Mouse (Mus musculus) CH12.LX (cell line): ENCODE results near the gene Tspan5. TPM values are rescaled to one million over a fixed set of nuclear protein-coding genes. Genes with fewer than 3 reads are reported as not detected.

Experiments used
- DNase-seq: peaks from one replicate; pipeline ENCODE4 v3.0.0-alpha.2; 2013; ENCODE audit errors: extremely low read depth
- H3K27ac ChIP-seq: 2 replicates; pipeline ENCODE4 v1.5.1; 2012; ENCODE audit warnings: low read depth, mild to moderate bottlenecking, control low read depth, moderate library complexity; ENCODE audit not compliant: insufficient read depth
- H3K27me3 ChIP-seq: replicated peaks from 2 replicates; pipeline ENCODE3; 2012; ENCODE audit warnings: inconsistent platforms
- H3K36me3 ChIP-seq, 2 experiments: replicated peaks in 1 of 2; 2 replicates each; pipeline versions ENCODE3 to v1.6.1; 2012; ENCODE audit warnings: inconsistent platforms in 1 of 2, low read length in 1 of 2, mild to moderate bottlenecking in 1 of 2, mixed read lengths in 1 of 2, moderate library complexity in 1 of 2; ENCODE audit not compliant: control insufficient read depth in 1 of 2, insufficient read depth in 1 of 2
- H3K4me1 ChIP-seq, 2 experiments: 2 replicates each; pipeline ENCODE4 v1.6.1; 2012; ENCODE audit warnings: inconsistent platforms in 1 of 2, moderate library complexity in 1 of 2; ENCODE audit not compliant: insufficient read depth in 2 of 2, control insufficient read depth in 1 of 2
- H3K4me2 ChIP-seq: 2 replicates; pipeline ENCODE4 v1.6.1; 2012; ENCODE audit warnings: low read depth, mild to moderate bottlenecking, control low read depth; ENCODE audit not compliant: poor library complexity, insufficient read depth, severe bottlenecking
- H3K4me3 ChIP-seq, 3 experiments: fragments of 150-350 bp in 1 of 3; sonication (generic) in 1 of 3; replicated peaks in 1 of 3; 2 replicates each; pipeline versions ENCODE3 to v1.5.1; 2011 to 2012; ENCODE audit warnings: low read depth in 2 of 3, low read length in 2 of 3, mild to moderate bottlenecking in 2 of 3, moderate library complexity in 2 of 3, control low read depth in 1 of 3, improper control_type of control experiment in 1 of 3, inconsistent platforms in 1 of 3, mixed read lengths in 1 of 3; ENCODE audit not compliant: poor library complexity in 1 of 3
- H3K79me2 ChIP-seq: replicated peaks from 2 replicates; pipeline ENCODE4 v1.6.1; 2012; ENCODE audit warnings: mild to moderate bottlenecking, moderate library complexity; ENCODE audit not compliant: control insufficient read depth, poor library complexity, insufficient read depth, severe bottlenecking; ENCODE audit errors: extremely low read depth
- H3K9ac ChIP-seq: 2 replicates; pipeline ENCODE4 v1.6.1; 2012; ENCODE audit warnings: low read depth, mild to moderate bottlenecking, control low read depth, moderate library complexity; ENCODE audit not compliant: insufficient read depth
- H3K9me3 ChIP-seq: replicated peaks from 2 replicates; pipeline ENCODE3; 2012; ENCODE audit warnings: low read length, inconsistent platforms, mixed read lengths
- BHLHE40 ChIP-seq: IDR thresholded peaks from 2 replicates; pipeline ENCODE4 v1.6.1; 2011; ENCODE audit warnings: mild to moderate bottlenecking, low read depth, low read length, improper control_type of control experiment
- CHD2 ChIP-seq: IDR thresholded peaks from 2 replicates; pipeline ENCODE4 v1.6.1; 2011; ENCODE audit warnings: low read length, improper control_type of control experiment
- E2F4 ChIP-seq: IDR thresholded peaks from 2 replicates; pipeline ENCODE4 v1.6.1; 2011; ENCODE audit warnings: low read depth, low read length, improper control_type of control experiment; ENCODE audit not compliant: insufficient replicate concordance
- ELF1 ChIP-seq: IDR thresholded peaks from 2 replicates; pipeline ENCODE4 v1.6.1; 2014; ENCODE audit warnings: low read depth, mild to moderate bottlenecking, inconsistent platforms, low read length, improper control_type of control experiment
- EP300 ChIP-seq: IDR thresholded peaks from 2 replicates; pipeline ENCODE4 v1.6.1; 2011; ENCODE audit warnings: low read length, improper control_type of control experiment
- ETS1 ChIP-seq: conservative IDR thresholded peaks from 2 replicates; pipeline ENCODE4 v1.6.1; 2012; ENCODE audit warnings: low read depth, mild to moderate bottlenecking, inconsistent platforms, low read length, improper control_type of control experiment, moderate library complexity
- HCFC1 ChIP-seq: IDR thresholded peaks from 2 replicates; pipeline ENCODE4 v1.6.1; 2012; ENCODE audit warnings: low read depth, mild to moderate bottlenecking, inconsistent platforms, low read length, improper control_type of control experiment
- IRF4 ChIP-seq: IDR thresholded peaks from 2 replicates; pipeline ENCODE4 v1.6.1; 2014; ENCODE audit warnings: low read depth, mild to moderate bottlenecking, inconsistent platforms, low read length, improper control_type of control experiment
- JUN ChIP-seq: IDR thresholded peaks from 2 replicates; pipeline ENCODE4 v1.6.1; 2011; ENCODE audit warnings: low read depth, mild to moderate bottlenecking, low read length, improper control_type of control experiment, moderate library complexity; ENCODE audit not compliant: insufficient read depth
- KAT2A ChIP-seq: IDR thresholded peaks from 2 replicates; pipeline ENCODE4 v1.6.1; 2012; ENCODE audit warnings: low read length, improper control_type of control experiment, inconsistent platforms; ENCODE audit not compliant: insufficient replicate concordance
- MAFK ChIP-seq: IDR thresholded peaks from 2 replicates; pipeline ENCODE4 v1.6.1; 2011; ENCODE audit warnings: low read length, improper control_type of control experiment; ENCODE audit not compliant: insufficient replicate concordance
- MAZ ChIP-seq: IDR thresholded peaks from 2 replicates; pipeline ENCODE4 v1.6.1; 2012; ENCODE audit warnings: low read depth, mild to moderate bottlenecking, inconsistent platforms, low read length, improper control_type of control experiment, moderate library complexity
- MEF2A ChIP-seq: IDR thresholded peaks from 2 replicates; pipeline ENCODE4 v1.6.1; 2014; ENCODE audit warnings: low read depth, mild to moderate bottlenecking, inconsistent platforms, low read length, improper control_type of control experiment, borderline replicate concordance
- MXI1 ChIP-seq: IDR thresholded peaks from 2 replicates; pipeline ENCODE4 v1.6.1; 2011; ENCODE audit warnings: mild to moderate bottlenecking, low read depth, low read length, improper control_type of control experiment
- MYC ChIP-seq: IDR thresholded peaks from 2 replicates; pipeline ENCODE4 v1.6.1; 2011; ENCODE audit warnings: low read depth, mild to moderate bottlenecking, improper control_type of control experiment, low read length
- PAX5 ChIP-seq: IDR thresholded peaks from 2 replicates; pipeline ENCODE4 v1.6.1; 2012; ENCODE audit warnings: low read length, inconsistent platforms, mixed read lengths
- POLR2A ChIP-seq: IDR thresholded peaks from 2 replicates; pipeline ENCODE4 v1.6.1; 2011; ENCODE audit warnings: low read depth, mild to moderate bottlenecking, improper control_type of control experiment, low read length
- POLR2AphosphoS2 ChIP-seq: IDR thresholded peaks from 2 replicates; pipeline ENCODE4 v1.6.1; 2011; ENCODE audit warnings: low read depth, low read length, improper control_type of control experiment
- RCOR1 ChIP-seq: conservative IDR thresholded peaks from 2 replicates; pipeline ENCODE4 v1.6.1; 2012; ENCODE audit warnings: low read depth, mild to moderate bottlenecking, inconsistent platforms, low read length, improper control_type of control experiment
- SIN3A ChIP-seq: IDR thresholded peaks from 2 replicates; pipeline ENCODE4 v1.6.1; 2012; ENCODE audit warnings: low read length, improper control_type of control experiment, inconsistent platforms
- SMC3 ChIP-seq: IDR thresholded peaks from 2 replicates; pipeline ENCODE4 v1.6.1; 2011; ENCODE audit warnings: low read depth, low read length, improper control_type of control experiment
- UBTF ChIP-seq: IDR thresholded peaks from 2 replicates; pipeline ENCODE4 v1.6.1; 2012; ENCODE audit warnings: low read depth, mild to moderate bottlenecking, inconsistent platforms, low read length, improper control_type of control experiment, moderate library complexity
- ZC3H11A ChIP-seq: IDR thresholded peaks from 2 replicates; pipeline ENCODE4 v1.6.1; 2012; ENCODE audit warnings: low read depth, mild to moderate bottlenecking, inconsistent platforms, low read length, improper control_type of control experiment
- ZKSCAN1 ChIP-seq: IDR thresholded peaks from 2 replicates; pipeline ENCODE4 v1.6.1; 2012; ENCODE audit warnings: low read depth, inconsistent platforms, low read length, improper control_type of control experiment, borderline replicate concordance
- ZNF384 ChIP-seq: IDR thresholded peaks from 2 replicates; pipeline ENCODE4 v1.6.1; 2012; ENCODE audit warnings: low read depth, low read length, improper control_type of control experiment, inconsistent platforms
- dilution Hi-C: fragments of 300-500 bp; cut with MboI; formaldehyde crosslinking; loops from 2 replicates; pipeline ENCODE4 v1.14.3; 2020; ENCODE audit warnings: low sequenced_read_pairs; ENCODE audit not compliant: extremely low pct_unique_long_range_greater_than_20kb, extremely low pct_ligation_motif_present
- in situ Hi-C: fragments of 300-500 bp; cut with MboI; formaldehyde crosslinking; loops from 3 replicates; pipeline ENCODE4 v1.14.3; 2019; ENCODE audit warnings: low sequenced_read_pairs, low pct_ligation_motif_present, low pct_unique_long_range_greater_than_20kb, mixed read lengths
- polyA plus RNA-seq: library from polyadenylated mRNA; unstranded; fragments of >175 nt; gene quantifications from 2 replicates; pipeline ENCODE4 v1.2.1, GENCODE M21; 2012; ENCODE audit warnings: low read depth; ENCODE audit not compliant: insufficient read length
- total RNA-seq, 2 experiments: library from RNA; depleted of rRNA; stranded (reverse); fragments of 300-350 nt in 1 of 2; fragments of >200 nt in 1 of 2; gene quantifications; 2 replicates each; pipeline ENCODE4 v1.2.3; 2012 to 2014

Tspan5 gene
- total and polyA plus RNA-seq, 3 experiments: 17.2 to 43.1 (median 25.9) TPM

- H3K9ac ChIP-seq: no peak overlapping the region
- in situ Hi-C loops: no loop called here
- no peaks in the 10 kb centered on the region for H3K36me3 ChIP-seq
- H3K79me2 ChIP-seq: no peaks in the 10 kb centered on the region
- H3K4me1 ChIP-seq: peaks cover 8 to 38% of the 10 kb centered on the region in 2 experiments
- no peak overlapping the region for H3K27ac ChIP-seq
- no peaks in the 10 kb centered on the region for H3K9me3 ChIP-seq
- H3K27me3 ChIP-seq: no peaks in the 10 kb centered on the region
- no peak overlapping the region for H3K4me3 ChIP-seq
- TF ChIP-seq SMC3: no peak
- no peak for TF ChIP-seq ZKSCAN1
- TF ChIP-seq MAFK: no peak
- no peak for TF ChIP-seq UBTF
- TF ChIP-seq MAZ: no peak
- no peak for TF ChIP-seq RCOR1
- no peak for TF ChIP-seq JUN
- TF ChIP-seq POLR2A: no peak
- no peak for TF ChIP-seq POLR2AphosphoS2
- no peak for TF ChIP-seq KAT2A
- no peak for TF ChIP-seq CHD2
- no peak for TF ChIP-seq E2F4
- TF ChIP-seq MYC: no peak
- no peak for TF ChIP-seq MXI1
- TF ChIP-seq ETS1: no peak
- no peak for TF ChIP-seq MEF2A
- no peak for TF ChIP-seq IRF4
- TF ChIP-seq PAX5: no peak
- no peak for TF ChIP-seq HCFC1
- TF ChIP-seq EP300: no peak
- DNase-seq: no peak
- dilution Hi-C loops: no loop called here
- peak overlapping the region; percentile 75 for H3K4me2 ChIP-seq
Observed at GRCm38 (mm10) chr3:138740843-138741540, 1.0 kb upstream of the Tspan5 start.

GRCm38 (mm10) chr3:138742566-138742930 is 553 bp downstream of the Tspan5 start:
- H3K4me2 ChIP-seq: peak overlapping the region; percentile 75
- H3K4me1 ChIP-seq: peaks cover 8 to 43% of the 10 kb centered on the region in 2 experiments
- no peaks in the 10 kb centered on the region for H3K36me3 ChIP-seq
- TF ChIP-seq IRF4: peak; percentile 66; the same call in 1 of the 2 replicates
- TF ChIP-seq BHLHE40: 0 out of 2 replicates have a peak, but pooled peaks have one; percentile 19
- TF ChIP-seq ZC3H11A: no peak
- TF ChIP-seq SIN3A: peak; percentile 43; the same call in 1 of the 2 replicates
- peak; percentile 57 for TF ChIP-seq ELF1
- 0 out of 2 replicates have a peak, but pooled peaks have one; percentile 43 for TF ChIP-seq MXI1
- no peak for TF ChIP-seq CHD2
- TF ChIP-seq MAZ: peak; percentile 69; the same call in 1 of the 2 replicates
- TF ChIP-seq UBTF: peak; percentile 85
- no peak; the same call in none of the 2 replicates for TF ChIP-seq RCOR1
- TF ChIP-seq ZNF384: peak; percentile 72
- TF ChIP-seq POLR2A: peak; percentile 10; the same call in 1 of the 2 replicates
- H3K79me2 ChIP-seq: no peaks in the 10 kb centered on the region
- peak overlapping the region; percentile 55 for H3K9ac ChIP-seq
- no peaks in the 10 kb centered on the region for H3K9me3 ChIP-seq
- DNase-seq: peak; percentile 71
- no peaks in the 10 kb centered on the region for H3K27me3 ChIP-seq
- in situ Hi-C loops (no loop called here), dilution Hi-C loops (no loop called here)
- H3K4me3 ChIP-seq: peak overlapping the region; percentile 69 to 79 (median 69)
- H3K27ac ChIP-seq: no peak overlapping the region
